Mouse (Mus musculus): ENCODE data around the gene Patj.
"Not testable (repeated sequence)": the region's sequence is repeated elsewhere in the genome, so short reads cannot be mapped to it uniquely, and the experiment has no call there.

Patj gene

DNA sequence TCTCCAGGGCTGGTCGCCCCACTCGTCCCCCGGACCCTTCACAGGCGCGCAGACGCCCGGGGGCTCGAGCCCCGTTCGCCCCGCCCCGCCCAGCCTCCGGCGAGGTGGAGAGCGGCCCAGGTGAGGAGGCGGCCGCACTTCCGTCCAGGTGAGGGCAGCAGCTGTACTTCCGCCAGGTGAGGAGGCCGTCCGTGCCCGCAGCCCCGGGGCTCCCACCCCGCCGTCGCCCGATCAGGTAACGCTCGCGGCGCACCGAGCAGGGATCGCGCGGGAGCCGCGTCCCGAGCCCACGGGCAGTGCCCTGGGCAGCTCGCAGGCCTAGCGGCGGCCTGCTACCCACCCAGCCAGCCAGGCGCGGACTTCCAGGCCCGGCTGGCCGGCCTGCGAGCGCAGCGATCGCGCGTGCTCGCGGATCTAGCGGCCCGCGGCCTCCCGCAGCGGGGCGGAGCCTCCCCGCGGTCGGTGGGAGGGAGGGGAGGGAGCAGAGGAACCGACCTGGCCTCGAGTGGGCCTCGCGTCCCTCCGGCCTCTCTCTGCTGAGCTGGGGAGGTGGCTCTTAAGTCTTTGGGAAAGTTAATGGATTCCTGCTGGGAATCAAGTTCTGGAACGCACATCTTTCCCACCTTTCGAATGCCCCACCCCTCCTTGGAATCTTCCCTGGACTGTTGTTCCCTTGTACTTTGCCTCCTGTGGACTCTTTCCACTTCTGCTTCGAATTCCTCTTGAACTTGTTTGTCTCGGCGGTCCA is at the start of gene Patj:
Gene Patj (plus strand): TSS at position 96 of the 748 bp plus-strand sequence.
- peak; percentile 53 for DNase-seq (ENCODE audit: low spot score)

- no peak for DNase-seq (ENCODE audit: low spot score)
These were observed 47.0 kb upstream of the Patj start for GRCm38 (mm10) chr4:98348580-98348979.

GRCm38 (mm10) chr4:98358034-98358809 is 37.4 kb upstream of the Patj start:
- no peak for DNase-seq (ENCODE audit: low spot score)

DNA sequence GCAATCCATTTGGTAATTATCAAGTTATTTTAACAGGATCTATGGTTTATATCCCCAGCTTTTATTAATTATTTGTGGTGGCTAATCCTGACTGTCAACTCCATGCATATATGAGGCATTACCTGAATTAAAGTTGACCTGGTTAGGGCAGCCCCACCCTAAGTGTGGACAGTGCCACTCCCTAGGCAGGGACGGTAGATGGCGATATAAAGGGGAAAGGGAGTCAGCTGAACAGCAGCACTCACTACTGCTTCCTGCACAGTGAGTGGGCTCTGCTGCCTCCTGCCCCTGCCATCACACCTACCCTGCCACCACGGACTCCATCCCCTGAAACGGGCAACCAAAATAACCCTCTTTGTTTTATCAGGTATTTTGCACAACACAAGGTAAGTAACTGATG is 20.2 kb upstream of the Patj start:
- DNase-seq (ENCODE audit: low spot score): no peak

GRCm38 (mm10) chr4:98376943-98377342 is 18.6 kb upstream of the Patj start:
- no peak for DNase-seq (ENCODE audit: low spot score)

DNA sequence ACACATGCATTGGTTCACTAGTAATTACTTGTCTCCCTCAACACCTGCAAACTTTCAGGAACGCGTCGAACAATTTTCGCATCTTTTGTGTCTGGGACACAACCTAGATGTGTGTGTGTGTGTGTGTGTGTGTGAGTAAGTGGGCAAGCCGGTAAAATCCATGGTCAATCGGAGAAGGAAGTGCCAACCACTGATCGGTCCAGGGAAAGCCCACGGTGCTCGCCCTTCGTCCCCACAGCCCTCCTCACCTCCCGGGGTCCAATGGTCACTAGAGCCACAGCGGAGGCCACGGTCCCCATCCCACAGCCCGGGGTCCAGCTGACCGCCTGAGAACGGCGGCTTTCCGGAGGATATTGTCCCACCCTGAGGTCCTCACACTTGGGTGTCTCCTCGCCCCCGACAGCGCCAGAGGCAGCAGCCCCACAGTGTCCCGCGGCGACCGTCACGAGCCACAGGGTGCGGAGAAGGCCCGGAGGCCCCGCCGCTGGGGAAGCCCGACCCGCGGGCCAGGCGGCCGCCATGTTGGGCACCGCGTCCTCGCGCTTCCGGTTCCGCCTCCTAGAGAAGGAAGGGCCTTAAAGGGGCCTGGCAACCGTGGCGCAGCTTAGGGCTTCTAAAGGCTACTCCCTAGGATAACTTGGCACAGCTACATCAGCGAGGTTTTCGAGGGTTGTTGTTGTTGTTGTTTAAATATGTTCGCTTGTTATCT is 12.7 kb upstream of the Patj start, which contains the start of gene Tm2d1:
Gene Tm2d1 (minus strand): TSS at position 591 of the 709 bp plus-strand sequence.
- peak; percentile 90 for DNase-seq (ENCODE audit: low spot score)

DNA sequence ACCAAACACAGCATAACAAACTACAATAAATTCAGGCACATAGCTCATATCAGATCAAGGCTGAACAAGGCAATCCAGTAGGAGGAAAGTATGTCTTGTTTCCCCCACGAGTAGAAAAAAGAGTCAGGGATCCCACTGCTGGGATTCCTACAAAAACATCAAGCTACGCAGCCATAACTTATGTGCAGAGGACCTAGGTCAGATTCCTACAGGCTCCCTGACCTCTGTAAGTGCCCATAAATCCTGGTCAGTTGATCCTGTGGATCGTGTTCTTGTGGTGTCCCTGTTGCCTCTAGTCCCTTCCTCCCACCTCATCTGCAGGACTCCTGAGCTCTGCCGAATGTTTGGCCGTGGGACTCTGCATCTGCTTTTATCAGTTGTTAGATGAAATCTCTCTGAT is 10.5 kb upstream of the Patj start:
- peak; percentile 41 for DNase-seq (ENCODE audit: low spot score)

DNA sequence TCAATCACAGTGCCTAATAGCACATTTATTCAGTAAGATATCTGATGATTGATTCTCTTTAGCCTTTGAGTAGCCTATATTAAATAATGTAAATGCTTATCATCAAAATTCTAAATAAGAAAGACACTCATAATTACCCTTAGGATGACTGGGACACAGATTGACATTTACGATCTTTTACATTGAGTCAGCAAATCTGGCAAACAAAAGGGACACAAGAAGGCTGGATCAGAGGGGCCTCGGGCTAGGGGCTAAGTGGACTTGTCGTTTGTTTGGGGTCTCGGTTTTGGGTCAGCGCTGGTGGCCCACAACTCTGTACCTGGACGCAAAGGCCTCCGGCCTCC is 267 bp upstream of the Patj start:
- peak; percentile 50 for DNase-seq (ENCODE audit: low spot score)

- no peak for DNase-seq (ENCODE audit: low spot score)
These were observed 5.5 kb downstream of the Patj start for GRCm38 (mm10) chr4:98400926-98401583.

- DNase-seq (ENCODE audit: low spot score): no peak
These were observed 6.0 kb downstream of the Patj start for GRCm38 (mm10) chr4:98401584-98401962.

DNA sequence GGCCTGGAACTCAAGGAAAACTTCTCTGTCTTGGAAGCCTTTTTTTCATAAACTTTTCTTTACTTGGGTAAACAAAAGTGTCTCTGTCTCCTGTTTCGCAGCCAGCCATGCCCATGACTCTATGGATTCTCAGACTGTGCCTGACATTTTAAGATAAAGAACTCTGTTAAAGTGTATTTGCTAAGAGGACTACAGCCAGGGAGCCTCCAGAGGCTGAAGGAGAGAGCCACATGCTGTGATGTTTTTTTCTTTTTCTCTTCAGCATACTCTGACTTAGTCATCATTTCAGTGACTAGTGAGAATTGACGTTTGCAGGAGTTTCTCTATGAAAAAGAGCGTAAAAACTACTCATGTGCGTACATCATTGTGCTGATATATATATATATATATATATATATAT is 7.9 kb downstream of the Patj start:
- no peak for DNase-seq (ENCODE audit: low spot score)

DNA sequence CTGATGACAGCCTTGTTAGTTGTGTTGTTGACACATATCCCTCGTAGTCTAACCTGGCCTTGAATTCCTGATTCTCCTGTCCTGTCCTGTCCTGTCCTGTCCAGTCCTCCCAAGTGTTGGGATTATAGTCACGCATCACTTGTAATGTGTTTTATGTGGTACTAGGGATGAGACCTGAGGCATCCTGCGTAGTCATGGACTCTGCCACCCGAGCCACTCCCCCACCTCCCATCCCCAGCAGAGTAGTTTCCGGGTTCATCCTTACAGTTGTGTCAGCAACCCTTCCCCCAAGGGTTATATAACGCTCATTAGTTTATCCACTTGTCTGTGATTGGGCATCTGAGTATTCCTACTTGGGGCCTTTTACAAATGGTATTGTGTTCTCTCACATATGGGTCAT is 8.8 kb downstream of the Patj start:
- no peak for DNase-seq (ENCODE audit: low spot score)

DNA sequence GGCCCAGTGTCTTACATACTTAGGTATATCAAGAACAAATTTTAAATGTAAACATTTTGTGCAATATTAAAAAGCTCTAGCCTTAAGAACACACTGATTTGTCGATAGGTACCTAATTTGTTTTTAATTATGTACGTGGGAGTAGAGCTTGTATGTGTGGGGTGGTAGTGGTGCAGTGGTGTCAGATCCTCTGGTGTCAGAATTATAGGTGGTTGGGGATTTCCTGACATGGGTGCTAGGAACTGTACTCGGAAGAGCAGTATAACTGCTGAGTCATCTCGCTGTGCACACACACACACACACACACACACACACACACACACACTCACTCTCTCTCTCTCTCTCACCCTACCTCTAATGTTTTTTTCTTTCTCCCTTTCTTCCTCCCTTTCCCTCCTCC is 12.9 kb downstream of the Patj start:
- no peak for DNase-seq (ENCODE audit: low spot score)

DNA sequence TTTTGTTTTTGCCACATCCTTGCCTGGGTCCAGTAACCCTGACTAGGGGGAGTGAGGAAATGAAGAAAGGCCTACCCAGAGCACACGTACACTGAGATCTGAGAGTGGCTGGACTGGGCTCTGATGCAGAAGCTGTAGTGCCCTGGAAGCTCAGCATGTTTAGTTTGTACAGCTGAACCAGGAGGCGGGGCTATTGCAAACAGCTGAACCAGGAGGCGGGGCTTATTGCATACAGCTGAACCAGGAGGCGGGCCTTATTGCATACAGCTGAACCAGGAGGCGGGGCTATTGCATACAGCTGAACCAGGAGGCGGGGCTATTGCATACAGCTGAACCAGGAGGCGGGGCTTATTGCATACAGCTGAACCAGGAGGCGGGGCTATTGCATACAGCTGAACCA is 19.6 kb downstream of the Patj start:
- not testable (repeated sequence) for DNase-seq (ENCODE audit: low spot score)

DNA sequence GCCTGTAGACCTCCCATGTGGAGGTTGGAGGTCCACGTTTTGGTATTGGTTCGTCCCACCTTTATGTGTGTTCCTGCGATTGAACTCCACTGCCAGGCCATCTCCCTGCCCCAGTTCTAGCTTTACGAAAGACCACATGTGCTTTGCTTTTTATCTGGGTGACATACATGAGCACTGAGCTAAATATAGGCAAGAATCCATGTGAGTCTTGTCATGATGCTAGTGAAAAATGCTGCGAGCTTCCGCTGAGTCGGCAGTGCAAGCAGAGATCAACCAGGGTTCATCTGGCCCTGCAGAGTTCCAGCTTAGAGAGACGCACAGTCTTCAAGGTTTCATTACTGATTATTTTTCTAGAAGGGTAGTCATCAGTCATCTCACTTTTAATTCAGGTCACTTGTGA is 32.8 kb downstream of the Patj start:
- no peak for DNase-seq (ENCODE audit: low spot score)

- no peak for DNase-seq (ENCODE audit: low spot score)
These were observed 40.3 kb downstream of the Patj start for GRCm38 (mm10) chr4:98435641-98436457.

- no peak for DNase-seq (ENCODE audit: low spot score)
These were observed 41.2 kb downstream of the Patj start for GRCm38 (mm10) chr4:98436664-98437363.

DNA sequence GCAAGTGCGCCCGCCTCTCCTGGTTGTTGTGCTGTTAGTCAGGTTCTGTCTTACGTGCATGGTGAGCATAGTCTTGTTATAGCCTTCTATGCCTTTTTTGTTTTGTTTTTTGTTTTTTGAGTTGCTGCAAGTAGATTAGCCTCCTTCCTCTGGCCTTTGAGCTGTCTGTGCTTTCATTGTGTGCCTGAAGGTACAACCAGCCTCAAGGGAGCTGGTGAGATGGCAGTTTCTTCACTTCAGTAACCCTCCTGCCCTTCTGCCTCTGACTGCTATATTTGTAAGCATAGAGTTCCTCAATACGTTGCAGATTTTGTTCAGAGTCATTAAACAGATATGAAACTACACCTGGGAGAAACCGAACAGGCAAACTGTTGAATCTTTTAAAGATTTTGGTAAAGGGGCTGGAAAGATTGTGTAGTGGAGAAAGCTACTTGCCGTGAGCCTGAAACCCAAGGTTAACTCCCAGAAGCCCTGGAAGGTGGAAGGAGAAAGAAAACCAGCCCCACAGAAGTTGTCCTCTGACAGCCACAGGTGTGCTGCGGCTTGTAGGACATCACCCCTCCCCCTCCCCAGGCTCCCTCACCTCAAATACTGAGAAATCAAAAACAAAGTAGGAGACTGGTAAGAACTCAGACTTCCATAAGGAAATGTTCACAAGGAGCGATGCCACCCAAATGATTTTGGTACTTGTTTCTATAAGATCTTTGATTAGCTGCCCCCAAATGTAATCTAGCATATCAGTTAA is 43.8 kb downstream of the Patj start:
- DNase-seq (ENCODE audit: low spot score): no peak

DNA sequence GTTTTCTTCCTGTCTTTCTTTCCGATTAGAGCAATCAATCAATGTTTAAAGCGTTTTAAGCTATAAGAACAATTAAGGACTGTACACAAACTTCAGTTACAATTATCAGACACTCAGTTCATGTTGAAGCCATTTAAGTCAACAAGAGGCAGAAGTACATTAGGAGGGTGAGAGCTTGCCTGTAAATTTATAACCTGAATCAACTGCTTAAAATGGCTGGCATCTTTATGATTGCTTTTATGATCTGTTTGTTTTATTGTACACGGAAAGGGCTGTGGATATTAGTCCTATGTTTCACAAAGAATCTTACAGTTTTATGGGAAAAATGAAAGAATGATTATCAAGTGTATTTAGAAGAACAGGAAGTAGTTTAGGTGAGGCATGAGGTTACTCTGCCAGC is 45.7 kb downstream of the Patj start:
- no peak for DNase-seq (ENCODE audit: low spot score)
